Comparison of ENCODE assay signal across 13 mouse cellular contexts in the genomic region with DNA sequence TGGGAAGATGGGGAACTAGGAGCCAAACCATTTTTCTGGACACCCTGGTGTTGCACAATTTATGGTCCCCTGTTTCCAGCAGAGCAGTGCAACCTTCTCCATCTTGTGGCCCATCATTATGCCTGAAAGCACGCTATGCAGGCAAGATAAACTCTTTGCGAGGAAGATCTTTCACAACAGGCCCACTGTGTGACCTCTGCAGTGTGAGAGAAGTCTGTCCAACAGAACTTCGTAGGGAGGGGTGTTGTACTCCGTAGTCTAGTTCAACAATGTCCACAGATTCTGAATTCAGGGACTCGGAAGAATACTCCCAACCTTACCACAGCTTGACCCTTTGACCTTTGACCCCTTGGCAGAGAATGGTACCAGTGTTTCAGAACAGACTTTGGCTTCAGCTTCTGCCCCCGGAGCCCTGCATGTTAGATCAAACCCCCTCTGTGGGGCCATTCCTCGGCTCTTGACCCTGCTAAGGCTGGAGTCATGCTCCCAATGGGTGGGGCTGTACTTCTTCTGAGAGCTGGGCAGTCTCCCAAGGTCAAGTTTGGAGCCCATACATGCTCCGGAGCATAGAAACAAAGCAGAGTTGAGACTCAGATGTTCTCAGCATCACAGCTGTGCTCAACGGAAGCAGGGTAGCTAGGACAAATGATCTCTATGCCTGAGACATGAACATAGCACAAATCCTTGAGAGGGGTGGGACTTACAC. TPM values are rescaled to one million over a fixed set of nuclear protein-coding genes. Genes with fewer than 3 reads are reported as not detected.
A peak's percentile ranks its signal among the peaks of the same experiment; 100 is the strongest.
DNase-seq lines count a peak whose midpoint lies in the region; ATAC-seq lines count a peak whose summit lies in the region.
"Had no signal": no experiment of that assay in that cellular context is flagged by ENCODE, and none has a peak within 500 bp of the region (broad histone marks: within the 10 kb centered on the region; RNA-seq: fewer than 3 reads in every experiment).

No protein-coding gene starts in this region.

- H3K9me3 ChIP-seq in heart, embryonic 10.5 days = no peaks in the 10 kb centered on the region
- H3K9me3 ChIP-seq in neural tube, embryonic 15.5 days (replicated peaks) = no peaks in the 10 kb centered on the region
- H3K9me3 ChIP-seq: midbrain, embryonic 12.5 days had no signal

- no peak overlapping the region for H3K9ac ChIP-seq in neural tube, embryonic 15.5 days (replicated peaks)
- H3K9ac ChIP-seq: forebrain, postnatal 0 days; midbrain, embryonic 12.5 days had no signal

- no peaks in the 10 kb centered on the region for H3K36me3 ChIP-seq in heart, embryonic 10.5 days
- H3K36me3 ChIP-seq in neural tube, embryonic 15.5 days = no peaks in the 10 kb centered on the region
- H3K36me3 ChIP-seq: midbrain, embryonic 12.5 days had no signal

- ATAC-seq in granulocyte monocyte progenitor cell, adult 5-6 weeks (replicated peaks; ENCODE audit: poor library complexity, severe bottlenecking) = peak; percentile 40
- ATAC-seq in neural tube, embryonic 15.5 days (ENCODE audit: low FRiP score) = no peak
- ATAC-seq: forebrain, postnatal 0 days had no signal

- H3K27me3 ChIP-seq in heart, embryonic 10.5 days (ENCODE audit: insufficient read depth, poor library complexity, severe bottlenecking) = no peaks in the 10 kb centered on the region
- no peaks in the 10 kb centered on the region for H3K27me3 ChIP-seq in neural tube, embryonic 15.5 days (replicated peaks)
- H3K27me3 ChIP-seq: midbrain, embryonic 12.5 days had no signal

- H3K27ac ChIP-seq in heart, embryonic 10.5 days = no peak overlapping the region
- H3K27ac ChIP-seq in neural tube, embryonic 15.5 days (replicated peaks) = no peak overlapping the region
- H3K27ac ChIP-seq: midbrain, embryonic 12.5 days had no signal

- H3K4me2 ChIP-seq in neural tube, embryonic 15.5 days = no peak overlapping the region
- H3K4me2 ChIP-seq: midbrain, embryonic 12.5 days had no signal

- 76% methylated on average over 9 of the region's 9 CpGs for WGBS in heart, embryonic 10.5 days
- 59% methylated on average over 9 of the region's 9 CpGs for WGBS in neural tube, embryonic 15.5 days

- peak; percentile 95 for DNase-seq in heart, adult 11 months
- DNase-seq in heart, embryonic 10.5 days (ENCODE audit: low spot score) = no peak
- peak; percentile 58 for DNase-seq in R1 (ENCODE audit: low read depth, low spot score)
- peak; percentile 44 for DNase-seq in lung, postnatal 25 days (ENCODE audit: low spot score)
- no peak for DNase-seq in adrenal gland, postnatal 14 days
- DNase-seq in left cerebral cortex, postnatal 14 days (ENCODE audit: low spot score in 2 of 2) = no peak
- DNase-seq: cerebellum, adult 2 months; forebrain, postnatal 0 days; layer of hippocampus, postnatal 36 days; liver had no signal

- H3K4me1 ChIP-seq in heart, embryonic 10.5 days = no peaks in the 10 kb centered on the region; the same call in 1 of the 2 replicates
- H3K4me1 ChIP-seq in neural tube, embryonic 15.5 days = 0 out of 2 replicates have a peak, but pooled peaks cover 4% of the 10 kb centered on the region

- intact Hi-C loops in left cerebral cortex, postnatal 14 days (cut with DNase I) = no loop called here

- no peak overlapping the region for H3K4me3 ChIP-seq in heart, embryonic 10.5 days
- H3K4me3 ChIP-seq in neural tube, embryonic 15.5 days (replicated peaks) = no peak overlapping the region
- H3K4me3 ChIP-seq: midbrain, embryonic 12.5 days had no signal

RNA-seq across cellular contexts. Expression of a gene that starts 39.2 kb away (rescaled TPM):
- 37.1 and 62.2 TPM in 2 replicates for polyA plus RNA-seq in heart, embryonic 10.5 days (2016; fragmentation: Nextera tagmentation; extraction: Ambion mirVana)
- 6.4 and 9.3 TPM in 2 replicates for total RNA-seq in granulocyte monocyte progenitor cell, adult 5-6 weeks (2014; fragmentation: Nextera tagmentation)
- 4.4 and 6.7 TPM in 2 replicates for total RNA-seq in granulocyte monocyte progenitor cell, adult 5-6 weeks (2017)
- 22.0 and 27.3 TPM in 2 replicates for total RNA-seq in adrenal gland, postnatal 14 days (2021)
- polyA plus RNA-seq in neural tube, embryonic 15.5 days (2015; fragmentation: Nextera tagmentation; extraction: Ambion mirVana) = 58.2 and 59.1 TPM in 2 replicates
- 100 to 1,000 TPM; 287 to 288 TPM for total RNA-seq in left cerebral cortex, postnatal 14 days (2021)

Comparison
In these comparisons a context has a peak if more than half of its experiments do, and no peak if none do; other contexts are left out.
1. DNase-seq: peak in heart, adult 11 months (single experiment), R1 (single experiment) and lung, postnatal 25 days (single experiment); none in heart, embryonic 10.5 days (single experiment), adrenal gland, postnatal 14 days (single experiment) and left cerebral cortex, postnatal 14 days (0 of 2).
2. RNA of a gene that starts 39.2 kb away (total RNA-seq): 287 to 288 TPM in left cerebral cortex, postnatal 14 days; 22.0 to 27.3 TPM in adrenal gland, postnatal 14 days and 4.4 to 9.3 TPM in granulocyte monocyte progenitor cell, adult 5-6 weeks; every median in the first group is over 10 times any median in the second.